Mouse (Mus musculus) kidney, postnatal 25 days (tissue): ENCODE measurements at regions not wholly inside any gene's neighbourhood (a gene's known extent, or its start where the extent isn't known, plus 50 kb on each side); places are given as distances from the start of the nearest gene placed in this dataset.

Experiments used
- DNase-seq, 2 experiments: peaks; one replicate each; pipeline ENCODE4 v3.0.0; 2021; ENCODE audit warnings: mixed read lengths in 2 of 2

DNA sequence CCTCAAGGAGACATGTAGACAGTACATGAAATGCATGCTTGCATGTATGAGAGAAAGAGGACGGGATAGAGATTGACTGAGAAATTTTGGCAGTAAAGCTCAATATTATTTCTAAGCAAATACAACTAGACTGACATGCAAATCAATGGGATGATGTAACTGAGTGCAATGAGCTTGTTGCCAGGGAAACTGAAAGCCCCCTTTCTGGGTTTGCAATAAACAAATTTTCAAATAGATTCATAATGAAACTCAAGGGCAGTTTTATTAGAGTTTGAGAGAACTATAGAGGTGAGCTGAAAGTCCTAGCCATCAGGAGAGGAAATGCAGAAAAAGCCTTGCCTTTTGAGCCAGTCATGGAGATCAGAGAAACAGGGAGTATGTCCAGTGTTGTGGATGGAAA, 460.2 kb downstream of the Arl4a start:
- no peak for DNase-seq

DNA sequence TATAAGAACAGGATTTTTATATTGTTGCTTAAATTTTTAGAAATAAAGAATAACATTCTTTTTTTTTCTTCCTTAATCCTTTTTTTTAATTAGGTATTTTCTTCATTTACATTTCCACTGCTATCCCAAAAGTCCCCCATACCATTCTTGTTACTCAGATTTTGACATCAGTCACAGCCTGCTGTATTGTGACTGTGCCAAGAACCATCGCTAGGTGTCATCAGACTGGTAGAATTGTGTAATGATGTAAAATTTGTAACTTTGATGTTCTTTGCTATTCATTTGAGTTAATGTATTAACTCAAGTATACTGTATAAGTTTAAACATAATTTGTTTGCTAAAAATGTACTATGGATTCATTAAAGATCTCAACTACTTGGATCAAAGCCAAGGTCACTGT, 465.0 kb downstream of the Arl4a start:
- no peak for DNase-seq

DNA sequence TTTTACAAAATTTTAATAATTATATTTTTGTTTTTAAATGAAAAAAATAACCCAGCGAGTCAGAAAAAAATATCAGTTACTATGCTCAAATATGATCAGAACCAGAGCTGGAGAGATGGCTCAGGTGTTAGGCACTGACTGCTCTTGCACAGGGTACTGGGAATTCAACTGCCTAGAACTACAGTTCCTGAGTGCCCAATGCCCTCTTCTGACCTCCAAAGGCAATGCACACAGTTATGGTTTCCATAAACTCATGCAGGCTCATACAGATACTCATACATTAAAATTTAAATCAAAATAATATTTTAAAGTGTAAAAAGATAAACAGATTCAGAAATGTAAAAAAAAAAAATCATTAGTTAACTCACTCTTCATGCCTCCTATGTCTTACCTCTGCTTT, 465.7 kb downstream of the Arl4a start:
- no peak for DNase-seq

DNA sequence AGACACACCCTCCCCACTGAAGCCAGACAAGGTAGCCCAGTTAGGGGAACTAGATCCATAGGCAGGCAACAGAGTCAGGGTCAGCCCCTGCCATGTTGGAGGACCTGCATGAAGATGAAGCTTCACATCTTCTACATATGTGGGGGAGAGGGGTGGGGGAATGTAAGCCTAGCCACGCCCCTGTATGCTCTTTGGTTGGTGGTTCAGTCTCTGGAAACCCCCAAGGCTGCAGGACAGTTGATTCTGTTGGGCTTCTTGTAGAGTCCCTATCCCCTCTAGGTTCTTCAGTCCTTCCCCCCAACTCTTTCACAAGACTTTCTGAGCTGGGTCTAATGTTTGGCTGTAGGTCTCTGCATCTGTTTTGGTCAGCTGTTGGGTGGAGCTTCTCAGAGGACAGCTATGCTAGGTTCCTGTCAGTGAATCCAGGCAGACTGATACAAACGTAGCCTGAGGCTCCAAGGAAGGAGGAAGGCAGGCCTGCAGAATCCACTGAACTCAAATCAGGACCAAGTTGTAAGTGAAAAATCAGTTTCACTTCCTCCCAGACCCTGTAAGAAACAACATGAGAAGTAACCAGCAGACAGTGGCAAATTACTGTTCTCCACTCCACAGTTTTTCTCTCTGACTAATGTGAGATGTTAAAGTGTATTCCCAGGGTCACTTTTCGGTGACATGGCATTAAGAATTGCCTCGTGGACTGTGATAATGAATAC, 476.9 kb downstream of the Arl4a start:
- no peak for DNase-seq

DNA sequence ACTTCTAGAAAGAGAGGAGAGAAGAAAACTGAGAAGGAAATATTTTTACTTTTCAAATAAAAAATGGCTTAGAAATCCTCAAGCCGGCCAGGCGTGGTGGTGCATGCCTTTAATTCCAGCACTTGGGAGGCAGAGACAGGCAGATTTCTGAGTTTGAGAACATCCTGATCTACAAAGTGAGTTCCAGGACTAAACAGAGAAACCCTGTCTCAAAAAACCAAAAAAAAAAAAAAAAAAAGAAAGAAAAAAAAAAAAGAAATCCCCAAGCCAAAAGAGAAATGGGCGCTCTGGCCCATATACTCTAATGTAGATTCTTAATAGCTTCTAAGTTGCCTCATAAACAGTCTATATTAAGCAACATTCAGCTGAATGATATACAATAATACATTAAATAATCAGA, 479.3 kb downstream of the Arl4a start:
- no peak for DNase-seq

DNA sequence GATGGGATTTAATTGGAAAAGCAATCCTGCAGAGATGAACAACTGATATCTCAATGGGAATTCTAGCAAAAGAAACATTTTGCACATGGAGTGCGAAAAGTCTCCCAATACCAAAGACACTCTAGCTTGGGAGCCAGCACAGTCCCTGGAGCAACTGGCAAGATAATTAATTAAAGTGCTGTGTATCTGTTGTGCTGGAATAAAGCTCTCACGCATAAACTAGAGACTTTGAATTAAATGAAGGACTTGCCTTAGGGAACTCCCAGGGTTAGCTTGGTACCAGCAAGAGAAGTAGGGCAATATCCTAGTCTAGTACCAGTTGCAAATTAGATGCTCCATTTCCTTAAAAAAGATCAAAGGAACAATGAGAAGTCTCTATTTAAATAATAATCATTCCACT, 501.5 kb downstream of the Arl4a start:
- no peak for DNase-seq

DNA sequence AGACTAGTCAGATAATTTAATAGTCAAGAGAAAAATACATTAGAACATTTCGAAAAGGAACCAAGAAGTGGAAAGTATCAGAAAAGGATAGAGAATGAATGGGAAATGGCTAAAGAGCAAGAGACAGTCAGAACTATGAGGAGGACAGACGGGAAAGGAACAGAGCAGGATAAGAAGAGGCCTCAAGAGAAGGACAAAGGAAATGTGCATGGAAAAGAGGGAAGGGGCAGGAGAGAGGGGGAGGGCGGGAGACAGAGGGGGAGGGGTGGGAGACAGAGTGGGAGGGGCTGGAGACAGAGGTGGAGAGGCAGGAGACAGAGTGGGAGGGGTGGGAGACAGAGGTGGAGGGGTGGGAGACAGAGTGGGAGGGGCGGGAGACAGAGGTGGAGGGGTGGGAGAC, 509.7 kb downstream of the Arl4a start:
- no peak for DNase-seq

DNA sequence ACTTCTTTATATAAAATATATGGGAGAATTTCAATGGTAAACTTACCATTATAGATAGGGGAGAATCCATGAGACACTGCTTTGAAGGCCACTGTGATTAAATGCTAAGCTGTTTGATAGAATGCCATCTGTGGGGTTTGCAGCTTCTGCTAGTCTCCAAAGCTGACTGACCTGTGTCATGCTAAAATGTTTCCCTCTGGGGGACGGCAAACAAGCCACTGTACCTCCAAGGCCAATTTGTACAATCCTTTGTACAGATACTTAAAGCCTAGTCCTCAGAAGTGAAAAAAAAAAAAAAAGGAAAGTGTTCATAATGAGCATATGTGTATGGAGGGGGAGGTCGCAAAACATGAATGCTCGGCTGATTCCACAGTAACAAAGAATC, 510.6 kb downstream of the Arl4a start:
- DNase-seq: no peak

DNA sequence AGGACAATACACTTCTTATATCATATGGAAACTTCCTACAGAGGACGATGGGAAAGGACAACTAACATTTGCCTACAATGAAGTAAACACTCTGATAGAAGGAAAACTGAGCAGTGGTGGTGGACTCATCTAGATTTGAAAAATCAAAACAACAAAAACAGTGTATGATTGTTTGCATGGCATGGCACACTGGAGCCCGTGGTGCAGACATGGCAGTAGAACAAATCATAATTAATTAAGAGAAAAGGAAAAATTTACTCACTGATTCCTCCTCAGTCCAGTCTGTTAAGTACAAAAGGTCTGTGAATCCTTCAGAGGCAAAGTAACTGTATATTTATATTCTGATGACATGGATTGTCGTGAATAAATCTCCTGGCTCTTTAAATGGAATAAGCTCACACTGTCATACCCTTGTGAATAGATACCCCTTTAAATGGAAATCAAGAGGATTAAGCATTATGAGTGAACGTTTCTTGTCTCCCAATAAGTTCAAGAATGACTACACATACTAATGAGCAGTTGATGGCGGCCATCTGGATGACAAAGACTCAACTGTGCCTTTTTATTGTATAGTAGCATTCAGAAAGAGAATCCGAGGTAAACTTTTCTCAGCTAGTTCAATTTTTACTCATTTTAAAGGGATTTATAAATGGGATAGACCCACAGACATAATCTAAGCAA, 511.1 kb downstream of the Arl4a start:
- DNase-seq: no peak

DNA sequence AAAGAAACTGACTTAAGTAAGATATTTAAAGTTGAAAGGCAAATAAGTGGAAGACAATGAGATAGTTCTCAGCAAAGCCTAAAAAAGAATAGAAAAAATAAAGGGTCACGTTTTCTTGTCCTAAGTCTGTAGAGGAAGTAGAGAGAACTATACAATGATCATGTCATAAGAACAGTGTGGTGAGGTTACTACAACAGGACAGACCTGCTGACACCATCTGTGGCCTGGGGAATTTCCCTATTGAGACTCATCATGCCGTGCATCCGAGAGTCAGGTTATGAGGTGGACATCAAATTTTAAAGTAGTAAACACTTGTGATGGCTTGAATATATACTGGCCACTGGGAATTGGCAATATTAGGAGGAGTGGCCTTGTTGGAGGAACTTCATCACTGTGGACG, 522.1 kb downstream of the Arl4a start:
- DNase-seq: no peak

DNA sequence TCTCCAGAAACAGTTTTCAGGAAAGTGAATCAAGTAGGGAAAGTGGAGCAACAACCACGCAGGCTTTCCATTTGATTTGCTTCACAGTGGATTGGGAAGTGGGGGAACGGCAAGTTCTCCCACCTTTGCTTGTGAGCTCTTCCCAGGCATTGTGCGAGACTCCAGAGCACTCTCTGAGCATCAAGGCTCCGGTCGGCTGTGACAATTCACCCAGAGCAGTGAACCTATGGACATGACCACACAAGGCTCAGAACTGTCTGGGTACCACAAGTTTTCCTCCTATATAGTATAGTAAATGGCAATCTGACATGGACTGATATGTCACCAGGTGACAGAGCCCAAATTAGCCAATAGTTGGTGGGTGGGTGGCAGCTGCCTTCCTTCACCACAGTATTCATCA, 527.0 kb downstream of the Arl4a start:
- no peak for DNase-seq

DNA sequence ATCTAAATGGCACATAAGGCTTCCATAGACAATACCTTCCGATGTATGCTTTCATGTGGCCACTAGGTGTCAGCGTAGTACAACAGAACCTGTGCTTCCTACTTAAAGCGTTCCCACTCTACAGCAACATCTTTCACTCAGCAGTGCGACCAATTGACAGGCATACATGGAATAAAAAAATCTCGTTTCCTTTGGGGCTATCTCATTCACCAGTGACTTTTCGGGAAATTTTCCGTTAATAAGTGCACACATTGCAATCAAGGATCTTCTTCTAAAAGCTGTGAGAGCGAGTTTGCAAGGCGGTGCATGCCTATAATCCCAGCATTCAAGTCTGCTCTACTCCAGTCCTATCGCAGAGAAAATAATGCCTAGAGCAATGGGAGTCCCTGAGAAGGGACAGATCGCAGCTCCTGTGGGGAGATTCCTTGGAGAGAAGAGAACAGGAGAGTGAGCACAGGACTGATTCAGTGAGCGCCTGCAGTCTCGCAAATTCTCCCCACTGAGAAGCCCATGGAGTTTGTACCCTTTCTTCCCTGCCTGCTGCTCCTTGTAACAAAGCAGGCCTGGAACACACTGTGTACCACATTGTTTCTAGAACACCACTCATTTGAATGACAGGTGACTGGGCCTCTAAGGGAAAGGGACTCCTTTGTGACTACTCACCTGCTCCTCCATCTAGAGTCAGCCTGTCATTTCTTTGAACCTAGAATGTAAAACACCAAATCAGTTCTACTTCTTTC, 527.6 kb downstream of the Arl4a start:
- DNase-seq: peak; percentile 63 to 72

DNA sequence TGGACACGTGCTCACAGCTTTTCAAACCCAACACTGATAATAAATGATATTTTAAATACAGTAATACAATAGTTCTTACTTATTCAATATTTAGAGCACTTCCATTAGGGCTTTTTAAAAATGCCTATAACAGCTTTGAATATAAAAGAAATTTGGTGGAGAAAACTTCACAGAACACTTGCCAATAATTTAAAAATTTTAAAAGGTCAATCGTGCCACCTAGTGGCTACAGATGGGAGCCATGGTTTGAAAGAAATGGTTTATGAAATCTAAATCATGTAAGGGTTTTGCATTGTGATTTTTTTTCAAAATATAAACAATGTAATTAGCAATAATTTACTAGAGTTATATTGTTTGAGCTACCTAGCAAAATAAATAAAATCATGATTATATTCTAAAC, 541.6 kb downstream of the Arl4a start:
- DNase-seq: peak in 1 of 2 experiments; percentile 29

DNA sequence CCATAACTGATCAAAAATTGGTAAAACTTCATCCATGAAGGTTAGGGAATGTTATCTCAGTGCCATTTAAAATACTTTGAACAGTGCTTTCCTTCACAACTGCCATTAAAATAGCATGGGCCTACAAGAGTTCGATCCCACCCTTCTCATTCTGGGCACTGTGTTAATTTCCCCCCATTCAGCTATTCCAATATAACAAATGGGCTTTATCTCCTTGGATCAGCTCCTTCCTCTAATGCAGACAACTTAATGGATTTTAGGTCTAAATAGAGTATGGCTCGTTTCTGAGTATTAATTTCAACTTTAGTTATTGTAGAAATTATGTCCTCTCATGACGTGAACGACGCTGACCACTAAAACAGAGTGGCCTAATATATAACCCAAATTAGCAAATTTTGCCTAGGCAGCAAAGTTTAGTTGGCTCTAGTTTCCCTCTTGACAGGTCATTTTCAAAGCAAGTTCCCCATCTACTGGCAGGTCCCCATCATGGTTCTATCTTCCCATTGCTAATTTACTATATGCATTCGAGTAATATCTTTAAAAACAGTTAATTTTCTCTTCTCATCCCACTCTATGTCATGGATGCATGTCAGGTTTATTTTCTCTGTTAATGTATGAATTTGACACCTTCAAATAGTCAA, 544.1 kb downstream of the Arl4a start:
- no peak for DNase-seq

DNA sequence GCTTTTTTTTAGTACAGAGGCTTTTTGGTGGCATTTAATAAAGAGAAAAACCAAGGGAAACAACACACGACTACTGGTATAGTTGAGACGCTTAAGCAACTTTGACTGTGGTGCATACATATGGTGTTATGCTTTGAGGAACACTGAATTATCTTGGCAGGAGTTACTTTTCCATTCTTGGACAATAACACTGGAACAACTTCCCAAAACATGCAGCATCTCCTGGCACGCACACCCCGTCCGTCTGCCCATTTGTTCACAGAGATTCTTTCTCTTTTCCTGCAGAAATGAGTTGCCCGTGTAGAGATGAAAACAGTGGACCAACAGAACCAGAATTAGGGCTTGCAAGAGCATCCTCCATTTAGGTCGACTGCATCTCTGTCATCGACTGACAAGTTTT, 544.7 kb downstream of the Arl4a start:
- DNase-seq: no peak

DNA sequence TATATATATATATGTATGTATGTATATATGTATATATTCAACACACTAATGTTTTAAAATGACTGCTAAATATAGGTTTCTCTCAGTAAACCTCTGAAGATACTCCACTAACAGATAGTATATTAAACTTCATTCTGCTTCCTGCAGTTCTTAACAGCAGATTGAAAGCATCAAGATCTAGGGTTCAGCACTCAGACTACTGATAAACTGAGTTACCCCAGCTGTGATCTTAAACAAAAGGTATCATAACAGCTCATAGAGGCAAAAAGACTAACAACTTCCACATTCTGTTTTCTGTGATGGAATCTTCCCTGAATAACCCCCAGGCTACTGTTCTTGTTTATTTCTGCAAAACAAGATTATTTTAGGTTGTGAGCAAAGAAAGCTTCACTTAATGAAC, 564.8 kb downstream of the Arl4a start:
- DNase-seq: no peak
